Mouse (Mus musculus) kidney, postnatal 25 days (tissue): ENCODE measurements around the gene Pate2.
A peak's percentile ranks its signal among the peaks of the same experiment; 100 is the strongest.
"Not testable (repeated sequence)": the region's sequence is repeated elsewhere in the genome, so short reads cannot be mapped to it uniquely, and the experiment has no call there.

Source experiments
- DNase-seq, 2 experiments: peaks; one replicate each; pipeline ENCODE4 v3.0.0; 2021; ENCODE audit warnings: mixed read lengths in 2 of 2

Gene Pate2

GRCm38 (mm10) chr9:35558257-35559008, 11.7 kb upstream of the Pate2 start, which contains the start of the genes Ddx25 and Pus3:
Gene Ddx25, minus strand, starts transcription at chr9:35558528.
Gene Pus3, plus strand, starts transcription at chr9:35558595.
- DNase-seq, result peak; percentile 7 to 40

- DNase-seq, result peak; percentile 82 to 88
Measured at GRCm38 (mm10) chr9:35559009-35559890, 10.8 kb upstream of the Pate2 start.

GRCm38 (mm10) chr9:35561076-35561475, 9.0 kb upstream of the Pate2 start:
- DNase-seq, result no peak

DNA sequence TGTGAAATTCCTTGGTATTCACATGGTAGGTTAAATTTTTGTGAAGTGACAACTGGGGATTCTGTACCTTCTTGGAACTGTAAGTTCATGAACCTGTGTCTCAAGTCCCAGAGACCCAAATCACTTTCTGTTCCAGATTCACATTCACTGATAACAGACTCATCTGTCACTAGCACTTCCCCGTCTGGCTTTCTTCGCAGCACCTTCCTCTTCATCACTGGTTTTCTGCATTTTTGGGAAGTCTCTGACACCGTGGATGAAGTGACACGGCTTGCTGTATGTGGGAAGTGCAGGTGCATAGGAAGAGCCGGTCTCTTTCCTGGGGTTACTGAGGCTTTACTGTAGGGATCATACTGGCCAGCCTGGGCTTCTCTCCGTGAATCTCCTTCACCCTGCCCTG, 8.5 kb upstream of the Pate2 start:
- no peak for DNase-seq

GRCm38 (mm10) chr9:35564536-35565240, 5.4 kb upstream of the Pate2 start:
- DNase-seq, result no peak

GRCm38 (mm10) chr9:35567995-35568394, 2.1 kb upstream of the Pate2 start:
- DNase-seq, result no peak

DNA sequence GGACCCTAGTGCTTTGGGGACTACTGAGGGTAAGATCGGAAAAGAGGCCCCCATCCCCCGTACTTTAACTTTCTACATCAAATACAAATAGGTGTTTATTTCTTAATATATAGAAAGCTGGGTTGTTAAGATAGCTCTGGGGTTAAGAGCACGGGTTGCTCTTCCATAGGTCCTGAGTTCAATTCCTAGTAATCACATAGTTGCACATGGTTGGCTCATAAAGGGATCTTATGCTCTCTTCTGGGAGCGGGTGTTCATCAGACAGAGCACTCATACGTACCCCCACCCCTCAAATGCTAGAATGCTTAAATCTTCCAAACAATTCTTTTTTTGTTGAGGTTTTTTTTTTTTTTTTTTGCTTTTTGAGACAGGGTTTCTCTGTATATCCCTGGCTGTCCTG, 579 bp downstream of the Pate2 start:
- no peak for DNase-seq

DNA sequence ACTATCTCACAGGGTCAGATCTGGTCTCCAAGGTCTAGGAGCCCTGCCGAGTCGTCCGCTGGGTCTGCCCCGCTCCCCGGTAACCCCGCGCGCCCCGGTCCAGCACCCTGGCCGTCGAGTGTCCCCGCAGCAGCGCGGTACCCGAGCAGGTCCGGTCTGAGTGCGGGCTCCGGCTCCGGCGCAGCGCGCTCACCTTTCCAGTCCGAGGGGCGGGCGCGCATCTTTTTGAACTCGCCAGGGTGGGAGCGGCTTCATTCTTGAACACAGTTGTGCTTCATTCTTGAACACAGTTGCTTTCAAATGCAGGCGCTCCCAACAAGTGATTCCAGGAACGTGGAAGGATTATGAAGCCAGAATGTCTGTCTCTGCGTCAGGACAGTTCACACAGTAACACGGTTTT, 4.3 kb downstream of the Pate2 start:
- DNase-seq, result no peak

DNA sequence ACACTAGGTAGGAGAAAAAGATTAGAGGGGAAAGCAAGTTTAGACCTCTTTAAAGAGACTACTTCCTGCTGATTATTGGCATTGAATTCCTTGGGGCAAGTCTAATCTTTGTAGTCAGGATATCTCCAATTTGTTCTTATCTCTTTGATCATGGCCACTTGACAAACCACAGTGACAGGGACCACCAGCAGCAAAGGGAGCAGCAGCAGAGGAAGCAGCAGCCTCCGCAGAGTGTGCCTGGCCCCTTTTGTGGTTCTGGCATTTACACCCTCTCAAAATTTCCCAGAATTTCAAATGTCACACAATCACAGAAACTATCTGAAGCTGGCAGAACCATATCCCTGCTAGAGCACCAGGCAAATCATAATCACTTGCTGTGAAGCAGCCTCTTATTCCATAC, 17.6 kb downstream of the Pate2 start:
- no peak for DNase-seq

DNA sequence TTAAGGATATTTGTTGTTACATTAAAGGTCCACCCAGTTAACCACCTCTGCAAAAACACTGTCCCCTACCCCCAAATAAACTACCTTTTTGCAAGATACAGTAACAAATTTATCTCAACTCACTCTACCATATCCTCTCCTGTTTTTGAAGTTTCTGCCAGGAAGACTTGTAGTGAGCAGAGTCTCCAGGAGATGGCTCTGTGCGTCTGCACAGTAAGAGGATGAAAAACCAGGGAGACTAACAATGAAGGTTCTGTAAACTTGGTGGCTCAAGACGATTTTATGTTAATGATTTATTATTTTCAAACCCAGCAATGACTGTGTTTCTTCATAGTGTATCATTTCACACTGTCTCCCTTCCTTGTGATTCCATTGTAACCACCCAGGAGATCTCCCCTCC, 22.8 kb downstream of the Pate2 start:
- peak in 1 of 2 experiments; percentile 39 for DNase-seq

DNA sequence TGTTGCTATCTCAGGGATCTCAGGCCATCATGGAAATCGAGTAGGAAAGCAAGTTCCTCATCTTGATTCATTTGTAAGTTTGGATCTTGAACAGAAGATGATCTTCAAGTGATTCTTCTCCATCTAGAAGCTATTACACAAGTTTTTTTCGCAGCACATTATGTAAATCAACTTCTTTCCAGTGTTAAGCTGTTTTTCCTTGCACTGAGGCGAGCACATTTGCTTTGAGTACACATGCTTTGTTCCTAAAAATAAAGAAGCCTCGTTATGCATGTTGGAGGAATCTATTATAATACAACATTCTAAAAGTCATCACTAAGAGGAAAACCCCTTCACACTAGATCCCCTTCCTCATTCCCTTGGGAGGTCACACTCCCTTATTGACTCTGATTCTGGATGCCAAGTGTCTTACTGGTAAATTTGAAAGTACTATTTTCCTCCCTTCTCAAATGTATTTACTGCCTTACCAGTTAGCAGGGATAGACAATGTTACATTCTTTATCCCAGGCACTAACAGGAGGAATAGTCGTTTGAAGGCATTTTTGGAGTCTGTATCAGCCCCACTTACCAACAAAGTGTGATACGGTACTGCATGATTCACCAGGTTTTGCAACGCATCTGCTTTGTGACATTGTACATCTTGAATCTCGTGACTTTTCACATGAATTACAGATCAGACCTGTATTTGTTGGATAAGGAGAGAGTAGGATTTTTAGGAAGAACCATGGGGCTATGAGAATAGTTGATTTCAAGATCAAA, 37.7 kb downstream of the Pate2 start:
- DNase-seq, result no peak

- no peak for DNase-seq
Measured at GRCm38 (mm10) chr9:35611841-35612240, 41.8 kb downstream of the Pate2 start, which contains the start of gene Pate4. Gene Pate4, minus strand, starts transcription at chr9:35611941.

DNA sequence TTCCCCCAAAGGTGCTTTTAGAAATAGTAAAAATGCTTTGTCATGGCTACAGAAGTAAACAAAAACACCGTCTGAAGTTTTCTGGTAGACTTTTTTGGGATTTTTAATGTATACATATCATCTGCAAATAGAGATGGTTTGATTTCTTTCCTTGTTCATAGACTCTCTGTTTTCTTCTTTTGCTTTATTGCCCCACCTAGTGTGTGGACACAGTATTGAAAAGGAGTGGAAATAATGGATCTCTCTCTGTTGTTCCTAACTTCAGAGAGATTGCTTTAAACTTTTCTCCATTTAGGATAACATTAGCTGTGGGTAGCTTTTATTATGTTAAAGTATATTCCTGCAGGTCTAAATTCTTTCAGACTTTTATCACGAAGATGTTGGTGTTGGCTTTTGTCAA, 43.9 kb downstream of the Pate2 start:
- no peak for DNase-seq

DNA sequence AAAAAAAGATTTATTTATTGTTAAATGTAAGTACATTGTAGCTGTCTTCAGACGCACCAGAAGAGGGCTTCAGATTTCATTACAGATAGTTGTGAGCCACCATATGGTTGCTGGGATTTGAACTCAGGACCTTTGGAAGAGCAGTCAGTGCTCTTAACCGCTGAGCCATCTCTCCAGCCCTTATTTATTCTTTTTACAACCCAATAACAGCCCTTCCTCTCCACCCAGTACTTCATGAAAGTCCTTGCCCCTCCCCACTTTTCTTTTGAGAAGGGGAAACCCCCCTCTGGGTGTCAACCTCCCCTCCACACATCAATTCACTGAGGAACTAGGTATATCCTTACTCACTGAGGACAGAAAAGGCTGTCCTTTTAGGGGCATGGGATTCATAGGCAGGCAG, 46.7 kb downstream of the Pate2 start:
- DNase-seq, result not testable (repeated sequence)

- peak in 1 of 2 experiments; percentile 3 for DNase-seq
Measured at GRCm38 (mm10) chr9:35632981-35633380, 62.9 kb downstream of the Pate2 start.

GRCm38 (mm10) chr9:35648102-35648501, 78.0 kb downstream of the Pate2 start, which contains the start of gene Pate3:
Gene Pate3, minus strand, starts transcription at chr9:35648202.
- no peak for DNase-seq

DNA sequence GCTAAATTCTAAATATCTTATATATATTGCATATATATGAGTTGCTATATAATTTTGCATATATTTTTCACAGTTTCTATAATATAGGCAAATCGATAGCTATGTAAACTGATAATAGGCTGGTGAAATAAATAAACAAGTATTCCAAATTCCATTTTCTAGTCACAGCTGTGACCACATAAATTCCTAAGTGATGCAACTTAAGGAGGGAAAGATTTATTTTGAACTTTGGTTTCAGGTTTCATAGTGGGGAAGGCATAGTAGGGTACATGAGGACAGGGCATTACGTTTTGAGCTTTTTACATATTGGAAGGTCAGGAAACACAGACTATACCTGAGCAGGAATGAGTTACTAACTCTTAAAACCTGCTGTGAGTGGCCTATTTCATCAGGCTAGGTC, 103.5 kb downstream of the Pate2 start:
- DNase-seq, result no peak

GRCm38 (mm10) chr9:35687013-35687412, 116.9 kb downstream of the Pate2 start, which contains the start of gene Pate1:
Gene Pate1, minus strand, starts transcription at chr9:35687390.
- no peak for DNase-seq

- DNase-seq, result no peak
Measured at GRCm38 (mm10) chr9:35691924-35692323, 121.8 kb downstream of the Pate2 start.

GRCm38 (mm10) chr9:35707265-35707664, 137.2 kb downstream of the Pate2 start:
- DNase-seq, result no peak
